Mouse (Mus musculus): Measurements from ENCODE around the gene Plcl2. TPM values are rescaled to one million over a fixed set of nuclear protein-coding genes. Genes with fewer than 3 reads are reported as not detected.
"Not testable (repeated sequence)": the region's sequence is repeated elsewhere in the genome, so short reads cannot be mapped to it uniquely, and the experiment has no call there.

Gene Plcl2
- total RNA-seq, 2 experiments from 2014 or later: 7.9 to 11.5 TPM

GRCm38 (mm10) chr17:50655416-50655776 is 146.2 kb downstream of the Plcl2 start:
- DNase-seq: peak in 1 of 2 experiments; percentile 19
- intact Hi-C loops (cut with DNase I): no loop called here

DNA sequence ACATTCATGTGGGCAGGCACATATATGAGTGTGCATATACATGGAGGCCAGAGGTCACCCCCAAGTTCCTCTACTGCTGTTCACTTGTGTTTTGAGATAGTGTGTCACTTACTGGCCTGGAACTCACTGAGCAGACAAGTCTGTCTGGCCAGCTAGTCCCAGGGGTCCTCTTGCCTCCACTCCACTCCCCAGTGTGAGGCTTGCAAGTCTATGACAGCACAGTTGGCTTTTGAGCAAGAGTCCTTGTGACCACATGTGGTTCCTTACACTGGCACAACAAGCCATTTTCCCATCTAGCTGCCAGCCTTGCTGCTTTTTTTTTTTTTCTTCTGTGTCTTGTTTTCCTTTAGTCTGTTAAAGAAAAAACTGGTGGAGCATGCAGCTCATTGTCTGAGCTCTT is 148.1 kb downstream of the Plcl2 start:
- peak in 1 of 2 experiments; percentile 22 for DNase-seq

GRCm38 (mm10) chr17:50658901-50659300 is 149.7 kb downstream of the Plcl2 start:
- intact Hi-C loops (cut with DNase I): no loop called here
- no peak for DNase-seq

More for the DNA sequence above, 148.1 kb downstream of the Plcl2 start:
- intact Hi-C loops (cut with DNase I): no loop called here

DNA sequence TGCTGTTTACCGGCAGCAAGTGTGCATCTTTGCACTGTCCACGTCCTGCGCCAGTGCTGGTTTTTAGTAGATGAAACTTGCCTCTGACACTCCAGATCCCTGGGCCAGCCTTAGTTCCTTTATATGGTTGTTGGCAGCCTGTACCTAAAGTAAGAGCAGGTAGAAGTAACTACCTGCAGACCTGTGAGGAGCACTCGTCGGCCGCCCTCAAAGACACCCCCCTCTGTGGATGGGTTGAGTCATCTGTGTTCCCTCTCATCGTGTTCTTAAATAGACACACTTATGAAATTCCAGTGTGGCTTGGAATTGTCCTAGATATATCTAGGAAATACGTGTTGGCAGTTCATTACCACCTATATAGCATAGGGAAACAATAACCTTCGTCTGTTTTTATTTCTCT is 158.4 kb downstream of the Plcl2 start:
- intact Hi-C loops (cut with DNase I): no loop called here
- DNase-seq: no peak

GRCm38 (mm10) chr17:50668681-50669208 is 159.5 kb downstream of the Plcl2 start:
- intact Hi-C loops (cut with DNase I): no loop called here
- DNase-seq: no peak

DNA sequence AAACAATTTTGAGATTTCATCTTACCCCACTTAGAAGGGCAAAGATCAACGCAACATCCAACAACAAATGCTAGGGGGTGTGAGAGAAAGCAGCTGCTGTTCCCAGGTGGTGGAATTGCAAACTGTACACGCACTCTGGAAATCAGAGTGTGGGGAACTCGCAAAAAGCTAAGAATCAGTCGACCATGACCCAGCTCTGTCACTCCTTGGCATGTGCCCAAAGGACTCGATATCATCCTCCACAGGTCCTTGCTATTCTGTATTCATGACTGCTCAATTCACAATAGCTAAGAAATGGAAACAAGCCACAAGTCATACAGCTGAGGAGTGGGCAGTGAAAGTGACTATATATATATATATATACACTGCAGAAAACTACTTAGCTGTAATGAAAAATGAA is 162.2 kb downstream of the Plcl2 start:
- DNase-seq: no peak

GRCm38 (mm10) chr17:50674580-50674979 is 165.4 kb downstream of the Plcl2 start:
- intact Hi-C loops (cut with DNase I): no loop called here
- DNase-seq: no peak

More for the DNA sequence above, 162.2 kb downstream of the Plcl2 start:
- intact Hi-C loops (cut with DNase I): no loop called here

GRCm38 (mm10) chr17:50675231-50675630 is 166.0 kb downstream of the Plcl2 start:
- no peak for DNase-seq
- intact Hi-C loops (cut with DNase I): no loop called here

DNA sequence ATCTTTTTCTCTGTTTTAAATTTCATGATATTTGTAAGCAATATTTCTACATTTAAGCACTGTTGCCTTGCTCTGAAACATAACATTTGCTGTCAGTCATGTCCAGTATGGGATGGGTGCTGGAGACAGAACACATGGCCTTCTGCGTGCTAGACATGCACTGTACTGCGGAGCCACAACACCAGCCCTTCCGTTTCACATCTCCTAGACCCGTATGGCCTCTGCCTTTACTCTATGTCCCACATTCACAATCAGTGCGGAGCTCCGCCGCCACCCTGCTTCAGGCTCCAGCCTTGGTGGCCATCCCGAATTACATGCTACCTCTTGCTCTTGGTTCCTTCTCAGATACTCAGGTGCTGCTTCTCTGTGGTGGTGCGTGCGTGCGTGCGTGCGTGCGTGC is 168.1 kb downstream of the Plcl2 start:
- no peak for DNase-seq
- intact Hi-C loops (cut with DNase I): no loop called here

DNA sequence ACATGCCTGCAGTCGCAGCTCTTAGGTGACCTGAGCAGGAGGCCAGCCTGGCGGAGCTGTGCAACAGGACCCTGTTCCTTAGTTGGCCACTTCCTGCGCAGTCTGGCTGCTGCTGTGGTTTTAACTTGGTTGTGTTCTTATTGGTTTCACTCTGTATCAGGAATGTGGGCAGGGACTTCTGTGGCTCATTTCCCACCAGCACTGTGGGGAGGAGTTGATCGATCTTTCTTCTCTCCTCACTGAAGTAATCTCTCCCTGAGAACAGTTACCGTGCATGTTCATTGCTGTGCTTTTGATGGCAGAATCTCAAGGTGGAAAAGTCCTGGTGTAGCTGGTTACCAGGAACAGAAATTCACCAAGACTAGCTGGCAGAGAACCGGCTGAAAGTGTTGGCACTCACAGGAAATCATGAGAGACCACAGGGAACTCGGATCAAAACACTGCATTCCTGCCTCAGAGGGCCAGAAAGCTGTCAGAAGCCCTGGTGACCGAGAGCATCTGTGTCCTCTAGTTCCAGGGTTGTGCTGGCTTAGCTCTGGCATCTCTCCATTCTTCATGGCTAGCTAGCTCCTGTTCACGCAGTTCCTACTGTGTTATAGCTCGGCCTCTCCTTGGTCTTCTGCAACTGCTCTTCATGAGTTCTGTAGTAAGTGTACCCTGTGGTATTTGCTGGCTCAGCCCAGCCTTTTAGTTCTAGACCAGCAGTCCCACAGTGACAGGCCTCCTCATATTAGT is 168.9 kb downstream of the Plcl2 start:
- DNase-seq: peak; percentile 42 to 66
- intact Hi-C loops (cut with DNase I): no loop called here

- intact Hi-C loops (cut with DNase I): no loop called here
- DNase-seq: no peak
These were observed 169.5 kb downstream of the Plcl2 start for GRCm38 (mm10) chr17:50678748-50679147.

GRCm38 (mm10) chr17:50679613-50680534 is 170.7 kb downstream of the Plcl2 start:
- intact Hi-C loops (cut with DNase I): no loop called here
- no peak for DNase-seq

GRCm38 (mm10) chr17:50682696-50683095 is 173.5 kb downstream of the Plcl2 start:
- peak; percentile 25 to 40 for DNase-seq
- intact Hi-C loops (cut with DNase I): no loop called here

DNA sequence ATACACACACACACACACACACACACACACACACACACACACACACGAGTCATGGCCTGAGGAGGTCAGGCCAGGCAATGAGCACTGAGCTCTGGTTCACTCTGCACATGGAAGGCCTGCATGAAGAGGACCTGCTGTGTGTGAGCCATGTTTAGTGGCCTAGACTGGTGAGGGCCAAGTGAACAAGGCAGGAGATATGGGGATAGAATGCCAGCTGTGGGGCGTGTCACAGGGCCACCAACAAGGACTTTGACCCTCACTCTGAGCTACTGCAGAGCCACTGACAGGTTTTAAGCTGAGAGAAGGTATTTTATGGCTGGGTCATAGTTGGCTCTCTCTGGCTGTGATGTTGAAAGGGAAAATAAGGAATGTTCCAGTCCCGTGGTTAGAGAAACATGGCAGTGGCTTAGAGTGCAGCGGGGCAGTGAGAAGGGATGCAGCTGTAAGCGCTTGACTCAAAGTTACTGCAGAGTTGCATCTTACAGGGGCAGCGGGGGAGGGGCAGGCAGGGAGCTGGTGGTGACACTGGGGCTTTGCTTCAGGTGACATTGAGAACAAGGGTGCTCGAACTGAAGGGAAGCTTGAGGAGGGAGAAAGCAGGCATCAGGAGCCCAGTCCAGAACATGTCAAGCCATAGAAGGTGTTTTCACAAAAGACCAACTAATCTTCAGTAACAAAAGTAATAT is 175.9 kb downstream of the Plcl2 start:
- DNase-seq: no peak
- intact Hi-C loops (cut with DNase I): no loop called here

GRCm38 (mm10) chr17:50687670-50688069 is 178.5 kb downstream of the Plcl2 start:
- DNase-seq: no peak
- intact Hi-C loops (cut with DNase I): no loop called here

- intact Hi-C loops (cut with DNase I): no loop called here
These were observed 178.9 kb downstream of the Plcl2 start for GRCm38 (mm10) chr17:50688135-50688534.

GRCm38 (mm10) chr17:50698410-50698809 is 189.2 kb downstream of the Plcl2 start:
- intact Hi-C loops (cut with DNase I); DNase-seq: not testable (repeated sequence)

More at GRCm38 (mm10) chr17:50688135-50688534, 178.9 kb downstream of the Plcl2 start:
- DNase-seq: no peak

- intact Hi-C loops (cut with DNase I): no loop called here
- DNase-seq: no peak
These were observed 201.5 kb downstream of the Plcl2 start for GRCm38 (mm10) chr17:50710497-50711222.

GRCm38 (mm10) chr17:50717586-50717985 is 208.4 kb downstream of the Plcl2 start:
- DNase-seq: no peak
- intact Hi-C loops (cut with DNase I): no loop called here

DNA sequence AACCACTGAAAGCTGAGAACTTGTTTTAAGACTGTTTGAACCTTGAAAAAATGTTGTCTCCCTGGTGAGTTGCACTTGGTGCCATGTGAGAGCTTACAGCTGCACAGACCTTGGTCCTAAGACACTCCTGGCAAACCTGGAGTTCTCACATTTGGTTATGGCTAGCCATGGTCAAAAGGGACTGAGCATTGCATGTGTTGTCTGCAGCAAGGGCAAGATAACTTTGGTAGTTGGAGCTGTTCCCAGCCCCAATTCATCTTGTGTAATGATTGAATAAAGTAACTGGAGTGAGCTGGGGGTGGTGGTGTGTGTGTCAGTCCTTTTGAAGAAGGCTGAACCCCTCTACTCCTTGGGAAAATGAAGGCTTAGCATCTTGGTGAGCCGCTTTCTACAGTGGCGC is 215.2 kb downstream of the Plcl2 start:
- intact Hi-C loops (cut with DNase I): no loop called here
- DNase-seq: no peak

Measured in heart, postnatal 36 days (tissue).